Mouse (Mus musculus) small intestine, adult 2 months (tissue): ENCODE results near the gene Kcng1.

ENCODE experiments used
- CTCF ChIP-seq: fragments of 200-500 bp; IDR thresholded peaks from 2 replicates; pipeline ENCODE4 v1.5.1; 2012; ENCODE audit warnings: low read depth, mild to moderate bottlenecking, control low read depth, inconsistent platforms, low read length, moderate library complexity, mixed read lengths; ENCODE audit not compliant: insufficient replicate concordance, insufficient read length; ENCODE audit errors: extremely low read depth
- POLR2A ChIP-seq: fragments of 200-500 bp; IDR thresholded peaks from 2 replicates; pipeline ENCODE4 v1.6.1; 2012; ENCODE audit warnings: low read depth, mild to moderate bottlenecking, control low read depth, inconsistent platforms, low read length, moderate library complexity

- TF ChIP-seq POLR2A (no peak), CTCF (no peak)
These were observed 40.3 kb upstream of the Kcng1 start for GRCm38 (mm10) chr2:168321716-168322374.
